Mouse (Mus musculus) heart, adult 11 months (tissue): ENCODE data around the gene Lmnb2.

Experiments
- DNase-seq: peaks from one replicate; pipeline ENCODE4 v3.0.0; 2022

The Lmnb2 gene

GRCm38 (mm10) chr10:80897861-80898510 lies 20.1 kb downstream of the Lmnb2 start:
- DNase-seq: peak; percentile 94

DNA sequence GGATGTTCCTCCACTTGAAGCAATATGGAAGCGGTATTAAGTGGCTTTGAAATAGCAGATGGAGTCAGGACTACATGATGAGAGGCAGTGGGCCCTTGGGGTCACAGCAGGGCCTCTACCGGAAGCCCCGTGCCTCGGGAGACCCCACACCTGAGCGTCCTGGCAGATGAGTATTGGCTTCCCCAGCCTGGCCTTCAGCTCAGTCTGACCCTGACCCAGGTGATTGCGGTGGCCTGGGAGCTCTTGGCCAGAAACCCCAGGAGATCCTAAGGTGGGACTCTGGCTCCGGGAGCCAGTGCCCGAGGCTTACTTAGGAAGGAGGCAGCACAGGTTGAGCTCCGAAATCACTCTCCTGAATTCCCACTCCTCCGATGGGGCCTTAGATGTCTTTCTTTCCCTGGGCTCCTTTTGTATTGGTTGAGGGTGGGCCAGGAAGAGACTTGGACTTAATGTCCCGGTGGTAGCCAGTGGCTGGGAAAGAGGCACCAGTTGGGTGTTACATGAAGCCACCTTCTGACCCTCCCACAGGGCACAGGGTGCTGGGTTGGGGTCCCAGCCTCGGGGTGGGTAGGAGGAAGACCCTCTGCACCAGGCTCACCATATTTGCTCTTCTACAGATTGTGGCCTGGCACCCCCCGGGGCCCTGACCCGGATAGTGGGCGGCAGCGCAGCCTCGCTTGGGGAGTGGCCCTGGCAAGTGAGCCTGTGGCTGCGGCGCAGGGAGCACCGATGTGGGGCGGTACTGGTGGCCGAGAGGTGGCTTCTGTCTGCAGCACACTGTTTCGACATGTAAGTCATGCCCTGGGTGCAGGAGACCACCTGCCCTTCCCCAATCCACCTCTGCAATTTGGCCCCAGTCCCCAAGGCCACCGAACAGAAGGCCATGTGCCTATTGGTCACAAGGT lies 21.2 kb downstream of the Lmnb2 start:
- peak; percentile 92 for DNase-seq

- peak; percentile 86 for DNase-seq
Measured at GRCm38 (mm10) chr10:80895697-80896096, 22.3 kb downstream of the Lmnb2 start.

- DNase-seq: no peak
Measured at GRCm38 (mm10) chr10:80895100-80895499, 22.9 kb downstream of the Lmnb2 start.

DNA sequence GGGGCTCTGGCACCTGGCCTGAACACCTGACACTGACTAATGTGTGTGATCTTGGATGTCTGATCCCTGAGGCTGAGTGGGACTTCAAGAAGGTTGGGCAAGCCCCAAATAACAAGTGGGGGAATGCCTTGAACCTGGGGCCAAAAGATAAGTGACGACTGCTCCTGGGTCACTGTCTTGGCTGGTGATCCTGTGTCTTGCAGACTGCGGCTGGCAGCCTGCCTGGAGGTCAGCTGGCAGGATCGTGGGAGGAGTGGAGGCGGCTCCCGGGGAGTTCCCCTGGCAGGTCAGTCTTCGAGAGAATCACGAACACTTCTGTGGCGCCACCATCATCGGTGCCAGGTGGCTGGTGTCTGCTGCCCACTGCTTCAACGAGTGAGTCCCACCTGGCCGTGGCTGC lies 30.9 kb downstream of the Lmnb2 start:
- DNase-seq: peak; percentile 98

DNA sequence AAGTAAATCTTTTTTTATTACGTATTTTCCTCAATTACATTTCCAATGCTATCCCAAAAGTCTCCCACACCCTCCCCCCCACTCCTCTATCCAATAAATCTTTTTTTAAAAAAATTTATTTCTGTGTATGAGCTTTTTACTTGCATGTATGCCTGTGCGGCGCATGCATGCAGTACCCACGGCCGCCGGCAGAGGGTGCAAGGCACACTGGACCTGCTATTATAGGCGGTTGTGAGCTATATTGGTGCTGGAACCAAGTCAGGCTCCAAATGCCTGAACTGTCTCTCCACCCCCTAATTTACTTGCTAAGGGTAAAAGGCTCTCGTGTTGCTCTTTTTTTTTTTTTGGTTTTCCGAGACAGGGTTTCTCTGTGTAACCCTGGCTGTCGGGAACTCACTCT lies 36.7 kb downstream of the Lmnb2 start:
- peak; percentile 94 for DNase-seq

DNA sequence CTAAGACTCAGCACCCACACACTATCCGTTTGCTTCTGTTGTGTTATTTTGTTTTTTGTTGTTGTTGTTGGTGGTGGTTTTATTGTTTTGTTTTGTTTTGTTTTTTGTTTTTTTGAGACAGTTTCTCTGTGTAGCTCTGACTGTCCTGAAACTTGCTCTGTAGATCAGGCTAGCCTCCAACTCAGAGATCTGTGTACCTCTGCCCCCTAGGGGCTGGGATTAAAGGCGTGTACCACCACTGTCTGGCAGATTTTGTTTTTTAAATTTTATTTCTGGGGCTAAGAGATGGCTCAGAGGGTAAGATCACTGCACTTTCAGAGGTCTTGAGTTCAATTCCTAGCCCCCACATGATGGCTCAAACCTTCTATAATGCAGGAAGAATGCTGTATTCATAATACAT lies 37.1 kb downstream of the Lmnb2 start:
- no peak for DNase-seq

- DNase-seq: peak; percentile 92
Measured at GRCm38 (mm10) chr10:80880131-80880641, 37.9 kb downstream of the Lmnb2 start.

DNA sequence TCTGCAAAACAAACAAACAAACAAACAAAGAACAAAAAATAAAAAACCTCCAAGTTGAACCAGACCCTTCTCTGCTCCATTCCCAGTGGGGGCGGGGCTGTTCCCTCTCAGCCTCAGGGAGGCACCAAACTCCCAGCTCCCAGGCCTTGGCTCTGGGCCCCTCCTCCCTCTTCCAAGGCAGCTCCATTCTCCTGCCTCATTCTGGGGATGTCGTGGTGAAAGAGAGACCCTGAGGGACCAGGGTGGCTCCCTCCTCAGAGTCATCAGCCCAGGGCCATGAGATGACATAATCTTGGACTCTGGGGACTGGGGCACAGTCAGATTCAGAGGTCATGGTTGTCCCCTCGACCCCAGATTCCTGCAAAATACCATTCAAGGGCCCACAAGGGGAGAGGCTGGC lies 41.5 kb downstream of the Lmnb2 start:
- DNase-seq: no peak

- DNase-seq: no peak
Measured at GRCm38 (mm10) chr10:80876028-80876427, 42.0 kb downstream of the Lmnb2 start.

DNA sequence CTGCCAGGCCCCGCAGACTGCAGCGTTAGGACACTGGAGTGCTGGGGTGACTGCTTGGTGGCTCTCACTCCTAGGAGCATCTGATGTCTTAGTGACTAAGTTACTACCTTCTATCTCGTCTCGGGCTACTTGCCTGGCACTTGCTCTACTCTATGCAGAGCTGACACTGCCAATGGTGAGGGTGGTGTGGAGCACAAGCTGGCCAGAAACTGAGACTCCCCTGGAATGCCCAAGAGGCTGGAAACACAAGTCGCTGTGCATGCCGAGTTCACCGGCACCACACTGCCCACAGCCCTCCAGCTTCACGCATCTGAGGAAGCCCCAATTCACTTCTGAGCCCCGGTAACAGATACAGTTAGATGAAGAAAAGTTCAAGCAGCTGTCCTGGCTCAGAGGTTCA lies 44.0 kb downstream of the Lmnb2 start:
- DNase-seq: no peak

DNA sequence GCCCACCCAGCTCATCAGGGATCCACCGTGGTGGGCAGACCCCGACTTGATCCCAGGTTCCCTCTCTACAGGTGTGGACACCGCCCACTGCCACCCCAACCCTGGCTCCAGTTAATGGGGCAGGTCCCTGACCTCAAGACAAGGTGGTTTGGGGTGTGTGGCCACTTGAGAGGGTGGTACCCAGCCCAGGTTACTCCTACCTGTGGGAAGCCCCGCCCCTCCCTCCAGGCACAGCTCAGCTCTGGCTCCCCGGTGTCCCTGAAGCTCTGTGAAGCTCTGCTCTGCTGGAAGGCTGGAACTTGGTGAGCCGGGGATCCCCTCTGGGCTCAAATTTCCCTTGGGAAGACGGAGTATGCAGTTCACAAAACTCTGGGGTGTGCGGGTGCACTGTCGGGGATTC lies 46.5 kb downstream of the Lmnb2 start, which contains the start of gene Tmprss9:
Gene Tmprss9, plus strand, starts transcription at position 268 of the 400 bp plus-strand sequence.
- no peak for DNase-seq

DNA sequence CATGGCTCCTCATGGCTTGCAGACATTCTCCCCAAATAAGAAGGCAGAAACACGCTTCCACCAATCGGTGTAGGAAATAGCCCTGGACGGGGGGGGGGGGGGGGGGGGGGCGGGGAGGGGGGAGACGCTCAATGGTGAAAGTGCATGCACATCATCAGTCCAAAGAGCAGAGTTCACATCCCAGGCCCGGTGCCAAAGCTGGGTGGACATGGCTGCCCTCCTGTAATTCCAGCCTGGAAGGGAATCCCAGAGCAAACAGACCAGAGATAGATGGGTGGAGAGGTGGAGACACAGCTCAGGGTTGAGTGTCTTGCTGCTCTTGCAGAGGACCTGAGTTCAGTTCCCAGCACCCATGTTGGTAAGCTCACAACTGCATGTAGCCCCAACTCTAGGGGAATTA lies 47.1 kb downstream of the Lmnb2 start:
- DNase-seq: no peak

GRCm38 (mm10) chr10:80864446-80864845 lies 53.6 kb downstream of the Lmnb2 start:
- peak; percentile 95 for DNase-seq

GRCm38 (mm10) chr10:80862305-80862704 lies 55.7 kb downstream of the Lmnb2 start:
- DNase-seq: no peak

DNA sequence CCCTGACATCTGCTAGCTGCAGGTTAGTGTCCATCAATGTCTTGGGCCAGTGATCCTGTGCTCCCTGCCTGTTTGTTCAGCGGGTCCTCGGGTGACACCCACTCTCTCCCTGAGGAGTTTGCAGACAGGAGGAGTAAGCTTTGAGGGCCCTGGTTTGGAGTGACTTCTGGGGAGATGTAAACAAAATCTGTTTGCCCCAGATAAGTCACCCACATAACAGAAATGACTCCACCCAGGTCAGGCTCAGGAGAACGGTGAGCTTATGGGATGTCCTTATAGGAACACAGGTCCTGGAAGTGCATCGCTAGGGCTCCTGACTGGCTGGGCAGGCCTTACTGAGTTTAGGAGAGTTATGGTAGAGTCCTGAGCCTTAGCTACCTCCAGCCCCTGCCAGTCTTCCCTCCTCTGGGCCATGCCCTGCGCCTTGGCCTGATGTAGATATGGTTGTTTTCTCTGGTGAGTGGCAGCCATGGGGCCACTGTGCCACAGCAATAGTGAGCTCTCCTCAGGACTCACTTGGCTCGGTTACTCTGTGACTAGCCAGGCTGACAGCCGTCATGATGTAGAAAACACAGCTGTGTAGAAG lies 59.6 kb downstream of the Lmnb2 start:
- DNase-seq: no peak

GRCm38 (mm10) chr10:80857848-80858247 lies 60.2 kb downstream of the Lmnb2 start:
- no peak for DNase-seq

DNA sequence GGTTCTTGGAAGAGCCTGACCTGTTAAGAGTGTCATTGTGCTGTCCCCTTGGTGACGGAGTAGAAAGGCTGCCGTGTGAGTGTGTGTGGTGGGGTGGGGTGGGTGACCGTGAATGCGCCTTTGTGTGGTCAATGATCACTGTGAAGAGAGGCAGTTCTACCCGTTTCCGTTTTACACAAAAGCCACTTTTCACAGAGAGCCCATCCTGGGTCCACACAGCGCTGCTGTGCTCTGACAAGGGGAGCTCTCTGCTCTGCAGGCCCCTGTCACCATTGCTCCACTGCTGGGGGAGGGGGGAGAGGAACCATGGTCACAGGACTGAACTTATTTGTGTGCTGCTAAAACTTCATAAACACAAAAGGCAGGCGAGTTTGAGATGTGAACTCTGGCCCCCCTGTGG lies 60.7 kb downstream of the Lmnb2 start:
- DNase-seq: no peak

DNA sequence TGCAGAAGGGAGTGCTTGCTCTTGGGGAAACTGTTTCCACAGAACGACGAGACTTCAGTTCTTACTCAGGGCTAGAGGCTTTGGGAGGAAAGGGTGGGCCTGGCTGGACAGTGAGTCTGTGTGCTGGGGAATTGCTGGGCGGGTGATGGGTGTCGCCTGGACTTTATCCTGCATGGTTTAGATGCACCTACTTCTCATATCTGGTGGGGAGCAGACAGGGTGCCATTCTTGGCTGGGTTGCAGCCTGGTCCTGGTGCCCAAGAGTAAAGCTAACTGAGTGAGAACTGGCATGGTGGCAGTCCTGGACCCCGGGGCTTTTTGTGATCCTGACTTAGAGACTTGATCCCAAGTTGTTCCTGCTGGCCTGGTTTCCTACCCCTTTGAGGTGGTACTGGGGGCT lies 61.1 kb downstream of the Lmnb2 start:
- DNase-seq: no peak

- DNase-seq: peak; percentile 95
Measured at GRCm38 (mm10) chr10:80856267-80856666, 61.8 kb downstream of the Lmnb2 start.

DNA sequence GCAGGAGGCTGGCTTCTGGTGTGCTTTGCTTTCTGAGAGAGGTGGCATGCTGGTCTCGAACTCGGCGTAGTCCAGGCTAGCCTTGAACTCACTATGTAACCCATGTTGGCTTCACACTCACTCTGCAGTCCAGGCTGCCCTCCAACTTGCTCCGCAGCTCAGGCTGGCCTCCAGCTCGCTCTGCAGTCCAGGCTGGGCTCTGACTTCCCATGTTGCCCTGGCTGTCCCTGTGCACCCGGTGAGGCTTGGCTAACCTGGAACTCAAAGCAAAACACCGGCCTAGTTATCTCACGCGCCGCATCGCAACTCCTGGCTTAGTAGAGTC lies 62.3 kb downstream of the Lmnb2 start:
- no peak for DNase-seq

- peak; percentile 100 for DNase-seq
Measured at GRCm38 (mm10) chr10:80854913-80855748, 62.9 kb downstream of the Lmnb2 start, which contains the start of the genes Lsm7 and Sppl2b. Gene Lsm7, minus strand, starts transcription at chr10:80855209. Gene Sppl2b, plus strand, starts transcription at chr10:80855275.
